Mouse (Mus musculus) testis, postnatal 14 days (tissue): ENCODE measurements around the gene Tmem54.

Experiments
- DNase-seq: peaks from one replicate; pipeline ENCODE4 v3.0.0; 2021; ENCODE audit warnings: low spot score

Tmem54 gene

GRCm38 (mm10) chr4:129105356-129105755 is at the start of gene Tmem54:
Gene Tmem54 (plus strand): TSS chr4:129105548.
- no peak for DNase-seq

DNA sequence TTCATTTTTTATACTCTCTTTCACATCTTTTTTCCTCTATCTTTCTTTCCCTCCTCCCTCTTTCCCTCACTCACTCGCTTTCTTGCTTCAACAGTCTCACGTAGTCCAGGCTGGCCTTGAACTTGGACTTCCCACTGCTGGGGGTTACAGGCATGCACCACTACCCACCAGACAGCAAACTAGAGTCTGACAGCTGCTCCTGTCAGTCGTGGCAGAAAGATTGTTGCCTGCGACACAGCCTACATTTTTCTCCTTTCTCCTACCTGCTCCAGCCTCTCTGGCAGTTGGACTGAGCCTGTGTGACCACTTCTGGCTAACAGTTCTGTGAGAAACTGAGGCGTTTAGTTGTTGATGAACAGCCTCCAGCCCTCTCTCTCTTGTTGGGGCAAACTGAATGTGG is 49.8 kb upstream of the Tmem54 start:
- DNase-seq, result no peak

DNA sequence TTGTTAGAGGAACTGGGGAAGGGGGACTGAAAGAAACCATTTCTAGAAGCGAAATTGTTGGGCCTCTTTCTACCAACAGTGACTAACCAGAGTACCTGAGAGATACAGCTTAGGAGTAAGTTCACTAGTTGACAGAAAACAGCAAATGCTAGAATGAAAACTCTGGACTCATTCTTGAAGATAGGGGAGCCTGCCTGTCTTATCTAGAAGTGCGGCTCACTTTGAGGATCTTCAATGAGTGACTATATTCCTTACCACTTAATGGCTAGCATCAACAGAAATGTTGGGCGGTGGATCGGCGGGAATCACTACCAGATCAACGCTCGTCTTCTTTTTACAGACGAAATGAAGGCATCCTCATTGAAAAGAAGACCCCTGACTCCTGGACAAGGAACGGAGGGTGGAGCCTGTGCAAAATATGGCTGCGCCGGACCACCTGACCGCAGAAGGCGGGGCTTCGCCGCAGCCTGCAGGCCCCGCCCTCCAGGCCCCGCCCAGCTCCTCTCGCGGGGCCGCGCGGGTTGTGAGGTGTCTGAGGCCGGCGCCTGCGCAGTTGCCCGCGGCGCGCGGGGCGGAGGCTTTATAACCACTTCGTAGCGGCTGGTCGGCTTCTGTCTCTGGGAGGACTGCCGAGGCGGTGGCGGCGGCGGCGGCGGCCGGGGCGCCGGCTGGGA is 47.7 kb upstream of the Tmem54 start:
- peak; percentile 96 for DNase-seq

GRCm38 (mm10) chr4:129058207-129059092 is 46.9 kb upstream of the Tmem54 start, which contains the start of gene Rnf19b:
Gene Rnf19b (plus strand): TSS chr4:129058271.
- DNase-seq, result peak; percentile 70

DNA sequence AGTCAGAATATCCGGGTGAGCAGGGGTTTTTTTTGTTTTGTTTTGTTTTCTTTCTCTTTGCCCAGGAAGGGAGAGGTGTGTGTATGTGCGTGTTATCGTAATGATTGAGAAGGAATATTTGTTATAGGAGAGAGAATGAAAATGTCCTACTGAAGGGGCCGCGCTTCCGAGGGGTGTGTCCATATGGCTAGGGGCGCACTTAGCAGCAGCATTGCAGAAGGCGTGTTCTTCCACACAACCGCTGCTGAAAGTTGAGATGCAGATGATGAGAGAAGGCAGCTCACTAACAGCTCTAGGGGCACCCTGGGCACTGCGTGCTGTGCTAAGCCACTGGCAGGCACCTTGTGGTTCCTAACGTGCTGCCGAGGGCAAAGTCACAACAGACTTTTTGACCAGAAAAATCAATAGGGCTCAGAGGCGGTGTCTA is 46.2 kb upstream of the Tmem54 start:
- no peak for DNase-seq

- DNase-seq, result no peak
Observed at GRCm38 (mm10) chr4:129059922-129060321, 45.4 kb upstream of the Tmem54 start.

DNA sequence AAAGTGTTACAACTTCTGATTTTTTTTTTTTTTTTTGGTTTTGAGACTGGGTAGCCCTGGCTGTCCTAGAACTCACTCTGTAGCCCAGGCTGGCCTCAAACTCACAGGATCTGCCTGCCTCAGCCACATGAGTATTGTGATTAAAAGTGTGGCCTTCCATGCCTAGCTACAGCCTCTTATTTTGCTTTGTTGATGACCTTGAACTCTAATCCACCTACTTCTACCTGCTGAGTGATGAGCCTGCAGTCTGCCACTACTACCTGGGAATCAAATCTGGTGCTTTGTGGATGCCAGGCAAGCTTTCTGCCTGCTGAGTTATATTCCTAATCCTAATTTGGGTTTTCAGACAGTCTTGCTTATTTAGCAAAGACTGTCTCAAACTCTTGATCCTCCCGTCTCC is 43.9 kb upstream of the Tmem54 start:
- DNase-seq, result no peak

- no peak for DNase-seq
Observed at GRCm38 (mm10) chr4:129062281-129063075, 42.9 kb upstream of the Tmem54 start.

DNA sequence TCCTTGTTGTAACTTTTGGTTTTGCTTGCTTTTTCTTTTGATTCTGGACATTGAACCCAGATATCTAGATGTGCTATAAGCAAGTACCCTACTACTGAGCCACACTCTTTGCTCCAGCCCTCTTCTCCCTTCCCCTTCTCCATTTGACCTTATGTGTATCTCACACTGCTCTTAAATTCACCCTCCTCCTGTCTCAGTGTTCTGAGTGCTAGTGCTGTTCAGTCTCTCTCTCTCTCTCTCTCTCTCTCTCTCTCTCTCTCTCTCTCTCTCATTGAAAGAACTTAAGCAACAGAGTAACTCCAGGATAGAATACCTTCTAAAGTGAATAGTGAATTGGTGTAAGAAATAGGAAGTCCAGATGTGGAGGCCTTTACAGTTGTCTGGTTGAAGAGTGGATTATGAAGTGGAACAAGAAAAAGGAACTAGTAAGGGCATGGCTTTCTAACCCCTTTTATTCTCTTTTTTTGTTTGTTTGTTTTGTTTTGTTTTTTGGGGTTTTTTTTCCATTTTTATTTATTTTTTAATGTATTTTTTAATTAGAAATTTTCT is 39.6 kb upstream of the Tmem54 start:
- DNase-seq, result no peak

- DNase-seq, result no peak
Observed at GRCm38 (mm10) chr4:129067638-129068415, 37.5 kb upstream of the Tmem54 start.

- DNase-seq, result no peak
Observed at GRCm38 (mm10) chr4:129068848-129069247, 36.5 kb upstream of the Tmem54 start.

DNA sequence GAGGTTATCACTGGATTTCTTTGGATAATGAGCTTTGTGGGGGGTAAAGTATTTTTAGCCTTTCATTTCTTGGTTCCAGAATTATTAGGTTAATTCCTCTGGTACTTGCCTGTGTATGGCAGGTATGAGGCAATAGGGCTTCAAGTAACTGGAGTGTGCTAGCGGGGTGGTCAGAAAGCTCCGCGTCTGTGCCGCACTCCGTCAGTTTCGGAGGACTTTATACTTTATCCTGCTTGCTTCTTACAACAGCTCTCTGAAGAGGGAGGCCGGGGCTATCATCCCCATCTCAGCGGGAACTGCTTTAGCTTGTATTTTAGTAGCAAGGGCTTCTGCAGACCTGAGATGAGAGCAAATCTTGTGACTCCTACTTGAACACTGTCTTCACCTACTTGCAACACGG is 26.2 kb upstream of the Tmem54 start:
- no peak for DNase-seq

DNA sequence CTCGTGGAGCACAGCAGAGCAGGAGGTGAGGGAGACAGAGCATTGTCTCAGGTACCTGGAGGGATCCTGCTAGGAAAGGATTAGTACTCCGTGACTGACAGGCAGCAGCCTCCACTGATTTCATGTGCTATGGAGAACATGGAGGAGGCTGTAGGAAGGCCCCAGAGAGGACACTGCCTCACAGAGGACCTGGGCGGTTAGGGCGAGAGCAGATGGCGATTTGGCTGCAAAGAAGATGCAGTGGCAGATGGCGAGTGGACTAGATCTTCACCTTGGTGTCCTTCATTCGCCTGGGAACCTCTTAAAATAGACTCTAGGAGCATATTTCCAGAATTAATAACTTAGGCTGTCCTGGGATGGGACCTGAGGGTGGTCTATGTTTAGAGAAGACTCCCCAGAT is 24.3 kb upstream of the Tmem54 start:
- DNase-seq, result no peak

GRCm38 (mm10) chr4:129081512-129081911 is 23.8 kb upstream of the Tmem54 start:
- DNase-seq, result no peak

GRCm38 (mm10) chr4:129081939-129082338 is 23.4 kb upstream of the Tmem54 start:
- no peak for DNase-seq

DNA sequence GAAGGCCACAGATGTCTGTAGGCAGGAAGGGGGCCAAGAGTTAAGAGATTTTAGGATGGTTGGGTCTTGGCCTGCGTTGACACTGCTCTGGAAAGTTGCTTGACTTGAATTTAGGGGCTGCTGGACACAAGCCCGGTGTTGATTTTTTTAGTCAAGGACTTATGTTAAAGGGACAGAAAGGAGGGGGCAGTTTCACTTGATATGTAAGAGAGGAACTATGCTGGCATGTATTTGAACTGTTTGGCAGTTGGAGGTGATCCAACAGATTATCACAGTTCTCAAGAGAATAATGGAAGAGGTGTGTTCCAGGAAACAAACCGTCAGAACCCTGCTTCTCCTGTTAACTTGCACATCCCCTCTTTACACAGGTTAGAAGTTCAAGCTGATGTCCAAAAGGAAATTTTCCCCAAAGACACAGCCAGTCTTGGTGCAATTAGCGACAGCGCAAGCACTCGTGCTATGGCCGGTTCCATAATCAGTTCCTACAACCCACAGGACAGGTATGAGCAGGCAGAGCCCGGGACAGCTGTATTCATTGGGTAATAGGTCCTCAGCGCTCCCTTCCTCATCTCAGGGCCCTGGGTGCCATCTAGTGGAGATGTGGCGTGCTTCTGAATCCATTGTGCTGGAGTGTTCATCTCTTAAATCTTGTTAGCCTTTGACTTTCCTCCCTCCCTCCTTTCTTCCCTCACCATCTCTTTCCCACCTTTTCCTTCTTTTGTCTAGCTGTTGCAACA is 22.8 kb upstream of the Tmem54 start:
- DNase-seq, result no peak

DNA sequence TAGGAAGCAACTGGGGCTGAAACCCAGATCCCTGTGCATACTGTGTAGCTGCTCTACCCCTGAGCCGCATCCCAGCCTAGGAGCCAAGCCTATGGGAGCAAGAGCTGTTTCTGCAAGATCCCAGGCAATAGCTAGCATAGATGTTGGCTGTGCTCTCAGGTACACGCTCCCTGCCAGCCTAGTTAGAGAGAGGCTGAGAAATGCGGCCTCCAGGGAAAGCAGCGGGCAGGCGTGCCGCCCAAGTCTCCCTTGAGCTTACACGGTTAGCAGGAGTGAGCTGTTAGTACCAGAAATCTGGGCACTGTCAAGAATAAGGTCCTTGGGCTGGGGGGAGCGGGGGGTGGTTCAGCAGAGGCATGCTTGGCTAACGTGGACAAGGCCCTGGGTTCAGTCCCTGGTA is 20.5 kb upstream of the Tmem54 start:
- no peak for DNase-seq

DNA sequence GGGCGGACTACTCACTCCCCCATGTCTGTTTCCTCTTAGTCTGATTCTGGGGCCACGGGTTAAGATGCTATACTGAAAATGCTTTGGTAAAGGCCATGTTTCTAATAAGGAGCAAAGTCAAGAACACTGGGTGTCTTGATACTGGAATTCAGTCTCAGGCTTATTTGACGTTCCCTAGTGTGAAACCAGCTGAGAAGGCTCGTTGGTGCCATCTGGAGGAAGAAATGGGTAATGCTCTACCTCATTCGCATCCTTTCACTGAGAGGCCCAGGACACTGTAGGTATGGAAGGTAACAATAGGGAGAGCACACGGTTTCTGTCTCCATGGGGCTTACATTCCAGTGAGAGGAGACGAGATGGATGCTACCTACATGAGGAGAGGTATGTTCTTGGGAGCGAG is 19.3 kb upstream of the Tmem54 start:
- no peak for DNase-seq

DNA sequence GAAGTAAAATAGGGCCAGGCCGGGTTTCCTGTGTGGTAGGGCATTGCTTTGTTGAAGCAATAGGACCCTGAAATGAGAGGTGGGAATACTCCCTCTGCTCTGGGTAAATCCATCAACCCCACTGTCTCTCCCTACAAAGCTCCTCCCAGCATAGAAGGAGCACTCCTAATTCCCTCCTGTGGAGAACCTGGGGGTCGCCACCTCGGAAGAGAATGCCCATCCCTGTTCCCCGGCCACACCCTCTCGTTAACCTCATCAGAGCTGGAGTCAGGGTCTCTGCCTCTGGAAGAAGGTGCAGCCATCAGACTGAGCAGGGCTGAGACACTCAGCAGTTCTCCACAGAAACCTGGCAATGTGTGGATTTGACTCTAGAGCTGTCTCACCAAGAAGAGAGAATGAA is 17.5 kb upstream of the Tmem54 start:
- no peak for DNase-seq

DNA sequence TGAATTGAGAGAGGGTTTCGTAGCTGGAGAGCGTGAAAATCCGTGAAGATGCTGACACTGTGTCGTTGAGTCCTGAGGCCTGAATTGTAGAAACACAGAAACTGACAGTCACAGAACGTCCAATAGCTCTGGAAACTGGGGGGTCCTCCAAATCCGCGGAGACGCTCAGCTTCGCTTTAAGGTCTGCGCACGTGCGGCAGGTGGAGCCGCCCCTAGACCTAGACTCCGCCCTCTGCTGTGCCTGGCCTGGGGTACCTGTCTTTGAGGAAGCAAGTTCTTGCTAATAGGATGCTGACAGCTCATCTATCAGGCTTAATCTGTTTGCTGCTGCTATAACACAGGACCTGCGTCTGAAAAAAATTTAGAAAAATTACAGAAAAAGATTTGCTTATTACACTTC is 10.1 kb upstream of the Tmem54 start:
- no peak for DNase-seq

GRCm38 (mm10) chr4:129097006-129097405 is 8.3 kb upstream of the Tmem54 start:
- DNase-seq, result no peak
